Mouse (Mus musculus): Measurements from ENCODE around the gene Slc25a41.

Gene Slc25a41

DNA sequence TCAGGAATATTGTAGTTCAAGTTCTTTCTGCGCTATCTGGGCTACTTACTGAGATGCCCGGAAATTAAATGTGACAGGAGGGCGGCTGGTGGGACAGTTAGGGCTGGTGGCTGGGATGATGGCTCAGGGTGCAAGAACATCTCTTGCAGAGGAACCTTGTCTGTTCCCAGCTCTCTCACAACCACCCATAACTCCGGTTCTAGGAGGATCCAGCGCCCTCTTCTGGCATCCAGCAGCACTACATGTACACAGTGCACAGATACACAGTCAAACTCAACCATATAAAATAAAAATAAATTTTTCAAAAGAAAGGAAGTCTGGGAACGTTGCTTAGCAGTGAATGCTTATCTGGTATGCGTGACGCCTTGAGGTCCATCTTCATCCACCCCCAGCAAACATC is 2.5 kb downstream of the Slc25a41 start:
- no peak for DNase-seq

DNA sequence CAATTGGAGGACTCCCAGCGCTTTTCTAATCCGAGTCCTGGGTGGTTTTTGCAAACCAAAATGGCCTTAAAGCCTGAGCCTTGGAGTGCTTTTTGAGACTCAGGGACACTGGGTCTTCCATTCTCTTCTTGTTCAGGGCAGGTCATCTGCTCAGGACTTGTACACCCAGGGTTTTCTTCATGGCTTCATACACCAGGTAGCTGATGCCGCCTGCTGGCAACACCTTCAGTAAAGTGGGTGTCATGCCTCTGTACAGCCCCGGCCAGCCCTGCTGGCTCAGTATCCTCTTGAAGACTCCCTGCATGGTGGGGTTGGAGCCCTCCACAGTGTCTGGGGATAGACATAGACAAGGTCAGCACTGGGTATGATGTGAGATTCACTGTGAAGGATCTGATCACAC is 8.6 kb downstream of the Slc25a41 start:
- no peak for DNase-seq

DNA sequence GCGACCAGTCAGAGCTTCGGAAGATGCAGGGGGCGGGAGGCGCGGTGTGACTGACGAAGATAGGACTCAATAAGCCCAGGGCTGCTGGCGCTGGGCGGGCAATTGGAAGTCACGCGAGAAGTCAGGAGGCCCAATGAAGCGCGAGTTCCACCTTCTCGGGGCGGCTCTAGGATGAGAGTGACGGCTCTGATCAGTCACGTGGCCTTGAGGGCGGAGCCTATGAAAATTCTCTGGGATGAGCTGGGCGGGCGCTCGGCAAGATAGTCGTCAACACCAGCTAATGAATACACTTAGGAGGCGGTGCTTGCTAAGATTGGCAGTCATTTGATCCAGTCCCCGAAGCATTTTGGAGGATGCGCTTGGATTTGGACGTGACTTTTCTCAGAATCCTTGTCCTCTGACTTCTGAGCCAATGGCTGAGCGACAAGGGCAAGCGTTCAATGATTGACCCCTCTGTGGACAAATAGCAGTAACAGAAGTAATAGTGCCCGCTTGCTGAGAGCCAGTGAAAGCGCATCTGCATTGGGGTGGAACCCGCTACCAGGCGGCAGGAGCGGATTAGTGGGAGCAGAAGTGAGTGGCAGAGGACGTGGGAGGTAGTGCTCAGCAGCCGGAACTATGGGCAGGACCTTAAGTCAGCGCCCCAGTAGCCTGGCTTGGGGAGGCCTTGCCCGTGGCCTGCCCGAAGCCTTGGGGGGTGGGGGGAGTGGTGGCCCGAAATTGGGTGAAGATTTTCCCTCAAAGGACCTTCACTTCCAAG is 9.6 kb downstream of the Slc25a41 start:
- peak; percentile 100 for DNase-seq

DNA sequence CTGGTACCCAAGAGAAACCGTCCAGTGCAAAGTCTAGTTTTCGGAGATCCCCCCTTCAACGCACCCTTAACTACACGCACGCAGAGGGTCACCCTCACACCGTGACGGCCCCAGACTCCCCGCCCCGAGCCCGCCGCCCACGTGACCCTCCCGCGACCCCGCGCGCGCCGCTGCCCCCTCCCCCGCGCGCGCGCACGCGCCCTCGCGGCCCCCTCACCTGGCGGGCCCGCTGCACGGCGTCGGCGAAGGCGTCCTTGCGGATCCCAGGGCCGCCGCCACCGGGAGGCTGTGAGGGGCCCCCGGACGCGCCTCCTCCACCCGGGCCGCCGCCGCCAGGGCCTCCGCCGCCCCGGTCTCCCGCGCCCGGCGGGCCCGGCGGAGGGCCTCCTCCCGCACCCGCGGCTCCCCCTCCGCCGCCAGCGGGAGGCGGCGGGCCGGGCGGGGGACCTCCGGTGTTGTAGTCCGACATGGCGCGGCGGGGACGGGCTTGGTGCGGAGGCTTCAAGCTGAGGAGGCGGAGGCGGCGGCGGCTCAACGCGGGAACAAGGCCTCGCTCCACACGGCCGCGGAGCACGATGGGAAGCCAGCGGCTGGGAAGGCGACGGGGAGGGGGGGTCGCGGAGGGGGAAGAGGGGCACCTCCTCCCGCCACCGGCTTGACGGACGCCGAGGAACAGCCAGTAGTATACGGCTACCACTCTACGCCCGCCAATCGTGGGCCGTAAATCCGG is 10.4 kb downstream of the Slc25a41 start, which contains the start of gene Khsrp:
Gene Khsrp, minus strand, starts transcription at position 592 of the 730 bp plus-strand sequence.
- peak; percentile 60 for DNase-seq

DNA sequence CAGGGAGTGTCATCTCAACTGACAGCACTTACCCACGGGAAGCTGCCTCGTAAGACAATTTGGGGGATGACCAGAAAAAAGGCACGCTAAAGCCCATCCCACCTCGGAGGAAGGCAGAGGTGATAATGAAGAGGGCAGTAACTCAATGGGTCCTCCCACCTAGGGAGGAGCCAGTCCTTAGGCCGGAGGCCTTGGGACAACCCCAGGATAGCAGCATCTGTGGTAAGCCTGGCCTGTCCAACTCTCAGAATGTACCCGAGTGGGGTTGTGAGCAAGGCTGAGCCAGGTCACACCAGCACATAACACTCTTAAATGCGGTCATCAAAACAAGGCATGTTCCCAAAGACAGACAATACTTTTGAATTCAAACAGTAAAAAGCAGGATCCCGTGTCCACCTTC is 11.8 kb downstream of the Slc25a41 start:
- peak; percentile 26 for DNase-seq

DNA sequence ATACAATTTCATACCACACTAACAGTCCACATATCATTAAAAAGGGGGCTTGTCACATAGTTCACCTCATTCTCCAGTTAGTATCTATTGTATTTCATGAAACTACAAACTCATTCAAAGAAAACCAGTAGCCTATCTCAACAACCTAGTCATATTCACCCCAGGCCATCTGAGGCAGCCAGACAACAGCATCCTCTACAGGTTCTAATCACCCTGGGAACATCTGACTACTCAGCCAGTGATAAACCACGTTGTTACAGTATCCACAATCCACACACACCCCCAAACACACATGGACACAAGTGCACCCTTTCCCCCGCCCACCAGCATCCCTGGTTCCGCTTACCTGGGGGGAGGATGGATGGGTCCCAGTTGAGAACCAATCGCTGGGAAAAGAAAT is 14.0 kb downstream of the Slc25a41 start:
- no peak for DNase-seq

DNA sequence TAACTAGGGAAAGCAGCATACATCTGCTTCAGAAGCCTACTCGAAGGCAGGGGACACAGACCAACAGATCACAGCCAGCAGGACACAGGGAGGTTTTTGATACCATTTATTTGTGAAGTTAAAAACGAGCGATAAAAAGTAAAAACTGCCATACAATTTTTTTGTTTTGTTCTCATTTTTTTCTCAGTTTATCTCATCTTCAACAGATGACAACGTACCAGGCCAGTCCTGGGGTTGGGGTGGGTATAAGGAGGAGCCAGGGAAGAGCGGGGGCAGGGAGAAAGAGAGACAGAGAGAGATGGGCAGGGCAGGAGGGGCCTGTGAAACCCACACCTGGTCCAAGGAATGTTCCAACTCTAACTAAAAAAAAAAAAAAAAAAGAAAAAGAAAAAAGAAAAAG is 20.5 kb downstream of the Slc25a41 start:
- DNase-seq, result no peak

DNA sequence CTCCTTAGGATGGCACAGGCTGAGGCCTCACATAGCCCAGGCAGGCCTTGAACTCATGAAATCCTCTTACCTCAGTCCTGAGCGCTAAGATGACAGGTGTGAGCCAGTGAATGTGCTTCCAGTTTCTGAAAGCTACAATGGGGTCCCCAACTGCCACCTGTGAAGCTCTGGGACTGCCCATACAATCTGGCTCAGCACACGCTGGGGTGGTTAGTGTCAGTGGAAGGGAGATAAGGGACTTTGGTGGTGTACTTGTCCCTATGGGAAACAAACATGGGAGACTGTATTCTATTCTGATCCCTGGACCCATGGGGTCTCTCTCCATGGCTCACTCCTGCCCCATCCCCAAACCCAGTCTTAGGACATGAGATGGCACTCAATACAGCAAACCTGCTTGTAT is 21.8 kb downstream of the Slc25a41 start:
- DNase-seq, result no peak

DNA sequence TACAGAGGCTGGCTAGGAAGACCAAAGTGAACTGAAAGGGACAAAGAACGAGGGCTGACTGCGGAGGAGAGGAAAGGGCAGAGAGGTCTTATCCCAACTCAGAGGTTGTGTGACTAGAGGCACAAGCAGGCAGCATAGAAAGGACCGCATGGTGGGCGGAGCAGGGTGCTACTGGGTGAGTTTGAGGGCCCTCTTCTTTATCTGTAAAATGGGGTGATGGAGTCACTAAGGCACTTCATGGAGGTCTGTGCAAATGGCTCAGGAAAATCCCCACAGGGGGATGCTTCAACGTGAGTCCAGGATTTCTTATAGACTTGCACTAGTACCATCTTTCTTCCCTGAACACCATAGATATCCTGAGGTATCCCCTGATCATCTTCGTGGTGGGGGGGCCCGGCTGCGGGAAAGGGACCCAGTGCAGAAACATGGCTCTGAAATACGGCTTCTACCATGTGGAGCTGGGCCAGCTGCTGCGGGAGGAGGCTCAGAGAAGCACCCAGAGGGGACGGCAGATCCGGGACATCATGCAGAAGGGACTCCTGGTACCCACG is 29.1 kb downstream of the Slc25a41 start:
- DNase-seq, result no peak

DNA sequence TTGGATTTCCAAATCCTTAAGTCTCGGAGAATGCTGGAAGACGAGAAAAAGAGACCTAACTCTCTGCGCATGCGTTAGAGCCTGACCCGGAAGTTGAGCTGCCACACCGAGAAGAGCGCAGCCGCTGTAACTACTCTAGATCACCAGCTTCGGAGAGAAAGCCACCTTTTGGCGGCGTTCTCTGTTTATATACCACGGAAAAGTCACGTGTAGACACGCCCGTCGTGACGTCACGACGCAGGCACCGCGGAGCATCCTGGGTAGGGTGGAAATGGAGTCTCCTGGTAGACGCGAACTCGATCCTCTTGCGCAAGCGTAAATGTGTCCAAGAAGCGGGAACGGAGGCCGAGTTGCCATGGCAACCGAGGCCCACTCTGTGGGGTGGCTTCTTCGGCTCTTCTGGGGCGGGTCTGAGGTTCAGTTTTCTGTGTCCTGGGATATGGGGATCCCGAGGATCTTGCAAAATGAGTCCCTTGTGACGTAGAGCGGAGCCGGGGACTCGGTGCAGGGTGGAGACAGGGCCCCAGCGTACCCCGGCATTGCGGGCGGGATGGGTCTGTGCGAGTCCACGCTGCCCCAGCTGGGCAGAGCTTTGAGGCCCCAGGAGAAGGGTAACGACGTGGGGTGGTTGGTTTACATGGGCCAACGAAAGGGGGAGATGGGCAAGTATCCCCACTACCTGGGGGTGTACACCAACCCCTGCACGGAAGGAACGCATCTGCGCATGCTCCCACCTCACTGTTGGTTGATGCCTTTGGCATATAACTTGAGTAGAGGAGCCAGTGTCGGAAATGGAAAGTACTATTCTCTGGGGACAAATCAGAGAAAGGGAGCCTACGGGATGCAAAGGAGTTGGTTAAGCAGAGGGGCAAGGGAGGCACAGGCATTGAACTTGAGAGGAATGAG is 30.0 kb downstream of the Slc25a41 start, which contains the start of the genes Gtf2f1 and Gm17949:
Gene Gtf2f1, minus strand, starts transcription at position 53 of the 906 bp plus-strand sequence.
Gene Gm17949, plus strand, starts transcription at position 234 of the 906 bp plus-strand sequence.
- peak; percentile 98 for DNase-seq

DNA sequence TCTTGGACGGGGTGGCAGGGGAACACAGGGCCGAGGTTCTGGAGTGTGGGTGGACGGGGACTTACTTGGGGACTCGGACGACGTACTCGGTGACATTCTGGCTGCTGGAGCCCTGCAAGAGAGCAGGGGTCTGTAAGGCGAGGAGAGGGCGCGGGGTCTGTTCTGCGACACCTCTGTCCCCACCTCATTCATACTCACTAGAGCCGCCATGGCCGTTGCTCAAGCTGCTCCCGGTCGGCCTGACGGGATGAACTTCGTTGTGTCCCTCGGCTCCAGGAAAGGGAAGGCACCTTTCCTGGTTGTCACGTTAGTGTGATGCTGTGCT is 30.6 kb downstream of the Slc25a41 start:
- no peak for DNase-seq

DNA sequence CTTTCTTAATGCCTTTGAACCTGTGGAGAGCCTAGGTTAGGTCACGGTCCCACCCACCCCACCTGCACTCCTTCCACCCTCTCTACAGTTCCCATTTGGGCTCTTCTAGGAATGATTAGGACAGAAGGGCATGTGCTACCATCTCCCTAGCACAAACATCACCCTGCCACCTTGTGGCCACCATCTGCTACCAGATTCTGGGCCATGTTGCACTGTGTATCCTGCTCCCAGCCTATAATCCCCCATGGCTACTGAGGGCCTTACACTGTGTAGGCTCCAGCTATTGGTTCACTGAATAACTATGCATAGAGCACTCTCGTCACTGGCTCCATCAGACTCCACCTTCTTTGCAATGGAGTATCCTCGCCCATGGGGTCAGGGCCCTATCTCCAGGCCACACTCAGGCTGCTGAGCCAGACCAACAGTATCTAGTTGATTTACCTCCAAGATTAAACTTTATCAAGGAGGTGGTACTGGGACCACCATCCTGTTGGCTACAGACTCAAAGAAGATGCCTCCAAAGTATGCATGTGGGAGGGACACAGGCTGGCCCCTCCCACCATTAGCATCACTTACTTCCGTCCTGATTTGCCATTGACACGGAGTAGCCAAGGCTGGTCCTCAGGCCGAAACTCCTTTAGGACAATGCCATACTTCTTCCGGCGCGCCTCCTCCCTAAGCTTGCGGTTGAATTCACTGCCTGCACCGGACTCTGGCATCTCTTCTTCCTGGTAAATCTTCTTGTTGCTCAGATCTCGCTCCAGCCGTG is 34.1 kb downstream of the Slc25a41 start:
- DNase-seq, result no peak

DNA sequence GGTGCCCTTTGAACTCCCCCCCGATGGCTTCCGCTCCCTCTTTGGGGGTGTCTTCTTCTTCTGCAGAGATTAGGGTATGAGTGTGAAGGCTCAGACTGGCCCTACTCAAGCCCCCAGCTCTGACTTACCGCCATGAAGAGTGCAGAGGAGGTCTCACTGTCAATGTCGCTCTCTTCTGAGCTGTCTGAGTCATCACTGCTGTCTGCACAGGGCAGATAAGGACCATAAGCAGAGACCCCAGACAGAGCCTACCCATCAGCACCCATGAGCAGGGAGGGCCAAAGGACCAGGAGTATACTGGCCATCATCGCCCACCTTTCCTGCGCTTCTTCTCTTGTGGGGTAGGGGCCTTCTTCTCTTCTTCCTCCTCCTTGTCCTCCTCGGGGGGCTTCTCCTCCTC is 37.5 kb downstream of the Slc25a41 start:
- DNase-seq, result no peak

DNA sequence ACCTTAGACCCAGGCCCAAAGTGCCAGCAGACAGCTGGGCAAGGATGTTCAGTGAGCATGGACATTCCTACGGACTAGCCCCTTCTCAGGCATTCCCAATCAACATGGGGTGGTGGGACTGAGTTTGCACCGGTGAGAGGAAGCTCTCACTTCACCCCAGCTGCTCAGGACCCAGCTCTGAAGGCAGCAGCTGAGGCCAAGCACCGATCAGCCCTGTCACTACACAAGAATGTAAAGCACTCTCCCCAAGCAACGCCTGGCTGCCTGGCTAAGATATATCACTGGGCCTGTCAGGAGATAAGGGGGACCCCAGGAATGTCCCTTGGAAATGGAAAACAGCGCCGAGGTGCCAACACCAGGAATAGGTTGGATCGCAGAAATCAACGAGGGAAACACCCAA is 40.2 kb downstream of the Slc25a41 start:
- DNase-seq, result no peak

DNA sequence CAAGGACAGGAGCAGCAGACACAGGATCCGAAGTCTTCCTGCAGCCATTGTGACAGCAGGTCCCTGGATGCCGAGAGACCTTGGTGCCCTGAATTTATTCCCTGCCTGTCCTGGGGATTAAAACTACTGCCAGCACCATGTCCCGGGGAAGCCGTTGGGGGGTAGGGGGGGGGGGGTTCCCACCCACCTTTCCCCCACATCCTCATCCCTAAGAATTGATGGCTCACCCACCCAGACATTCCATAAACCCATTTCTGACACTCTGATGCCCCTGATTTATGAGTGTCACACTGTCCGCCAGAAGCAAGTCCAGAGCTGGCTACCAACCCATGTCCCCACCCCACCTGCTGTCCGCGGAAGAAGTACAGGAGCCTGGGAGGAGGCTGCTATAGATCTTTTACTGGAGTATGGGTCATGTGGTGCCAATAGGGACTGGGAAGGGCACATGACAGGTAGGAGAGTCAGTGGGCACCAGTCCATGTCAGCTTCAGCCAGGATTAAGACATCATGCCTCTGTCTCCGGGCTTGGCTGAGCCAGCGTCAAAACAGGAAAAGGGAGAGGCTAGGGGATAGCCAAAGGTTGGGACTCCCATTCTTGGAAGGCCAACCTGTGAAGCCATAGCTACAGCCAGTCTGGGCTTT is 41.4 kb downstream of the Slc25a41 start, which contains the start of gene Pspn:
Gene Pspn, minus strand, starts transcription at position 51 of the 642 bp plus-strand sequence.
- DNase-seq, result no peak

DNA sequence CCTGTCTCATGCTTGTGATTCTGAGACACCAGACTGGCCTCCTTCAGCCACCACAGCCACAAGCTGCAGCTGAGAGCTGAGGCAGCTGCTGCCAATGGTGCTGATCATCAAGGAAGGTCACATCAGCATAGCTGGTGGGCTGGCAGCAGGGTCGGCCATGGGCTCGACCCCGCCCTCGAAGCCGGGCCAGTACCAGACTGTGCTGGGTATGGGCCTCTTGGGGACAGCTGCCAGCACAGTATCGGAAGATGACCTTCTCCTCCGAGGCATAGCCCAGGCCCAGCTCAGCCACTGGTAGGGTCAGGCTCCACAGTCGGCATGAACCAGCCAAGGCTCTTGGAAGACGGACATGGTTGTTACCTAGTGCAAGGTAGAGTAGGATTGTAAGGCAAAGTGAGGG is 42.0 kb downstream of the Slc25a41 start:
- DNase-seq, result no peak

DNA sequence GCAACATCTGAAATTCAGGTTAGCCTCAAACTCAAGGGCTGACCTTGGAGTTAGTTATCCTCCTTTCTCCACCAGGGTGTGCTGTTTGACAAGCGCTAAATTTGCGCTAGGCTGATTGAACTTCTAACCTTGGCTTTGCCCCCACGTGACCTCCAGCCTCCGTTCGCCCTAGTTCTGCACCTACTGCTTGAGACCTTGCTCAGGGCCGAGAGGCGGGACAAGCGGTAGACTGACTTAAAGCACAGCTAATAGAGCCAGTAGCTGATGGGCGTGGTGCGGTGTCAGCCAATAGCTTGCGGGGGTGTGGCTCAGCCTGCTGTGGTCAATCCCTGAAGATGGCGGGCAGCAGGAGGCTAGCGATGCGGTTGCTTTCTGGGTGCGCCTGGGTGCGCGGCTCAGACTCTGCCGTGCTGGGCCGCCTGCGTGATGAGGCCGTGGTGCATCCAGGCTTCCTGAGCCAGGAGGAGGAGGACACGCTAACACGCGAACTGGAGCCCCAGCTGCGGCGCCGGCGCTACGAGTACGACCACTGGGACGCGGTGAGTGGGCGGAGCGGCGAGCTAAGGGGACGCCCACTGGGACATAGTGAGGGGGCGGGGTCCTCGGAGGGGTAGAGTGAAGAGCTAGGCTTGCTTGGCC is 44.3 kb downstream of the Slc25a41 start, which contains the start of gene Alkbh7:
Gene Alkbh7, plus strand, starts transcription at position 311 of the 639 bp plus-strand sequence.
- DNase-seq, result peak; percentile 98

DNA sequence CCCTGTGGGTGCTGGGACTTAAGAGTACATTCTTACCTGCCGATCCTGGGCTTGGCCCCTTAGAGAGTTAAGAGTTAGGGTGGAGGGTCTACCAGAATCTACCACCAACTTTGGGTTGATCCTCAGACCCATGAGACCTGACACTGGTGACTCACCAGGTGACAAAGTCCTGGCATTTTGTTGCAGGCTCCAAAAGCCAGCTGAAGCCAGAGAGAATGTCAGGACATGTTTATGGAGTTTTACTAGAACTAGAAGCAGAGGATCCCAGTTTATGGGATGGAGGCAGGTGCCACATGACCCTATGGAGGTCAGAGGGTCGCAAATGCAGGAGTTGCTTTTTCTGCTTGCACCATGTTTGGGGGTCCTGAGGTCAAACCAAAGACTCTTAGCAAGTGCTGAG is 44.9 kb downstream of the Slc25a41 start:
- no peak for DNase-seq

DNA sequence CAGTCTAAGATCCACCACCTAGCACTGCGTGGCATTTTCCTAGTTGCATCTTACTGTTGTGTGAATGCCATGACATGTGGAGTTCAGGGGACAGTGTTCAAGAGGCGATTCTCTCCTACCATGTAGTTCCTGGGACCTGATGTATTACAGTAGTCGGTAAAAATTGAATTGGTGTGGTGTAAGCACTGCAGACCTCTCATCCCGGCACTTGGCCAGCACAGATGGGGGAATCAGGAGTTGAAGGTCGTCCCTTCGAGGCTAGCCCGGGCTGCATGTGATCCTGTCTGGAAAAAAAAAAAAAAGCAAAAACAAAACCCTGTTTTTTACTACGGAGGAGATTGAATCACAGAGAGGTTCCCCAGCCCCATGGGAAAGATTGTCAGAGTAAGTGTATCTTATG is 46.4 kb downstream of the Slc25a41 start:
- DNase-seq, result no peak

DNA sequence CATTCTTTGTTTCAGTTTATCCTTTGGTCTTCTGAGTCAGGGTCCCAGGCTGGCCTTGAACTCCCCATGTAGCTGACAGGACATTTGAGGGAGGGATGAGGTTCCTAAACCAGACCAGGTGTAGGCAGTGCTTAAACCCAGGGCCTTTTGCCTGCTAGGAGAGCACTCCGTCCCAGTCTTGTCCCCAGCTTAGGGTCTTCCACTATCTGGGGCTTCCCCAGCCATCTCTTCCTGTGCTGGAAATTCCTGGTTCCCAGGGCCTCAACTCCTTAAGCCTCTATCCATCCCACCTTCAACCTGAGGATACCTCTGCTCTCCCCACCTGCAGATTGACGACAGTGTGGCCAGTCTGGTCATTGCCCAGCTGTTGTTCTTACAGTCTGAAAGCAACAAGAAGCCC is 50.5 kb downstream of the Slc25a41 start:
- DNase-seq, result no peak
